Mouse (Mus musculus) small intestine, adult 2 months (tissue): ENCODE results near the gene 9430097D07Rik. TPM values are rescaled to one million over a fixed set of nuclear protein-coding genes. Genes with fewer than 3 reads are reported as not detected.

ENCODE experiments used
- H3K27ac ChIP-seq: fragments of 200-500 bp; 2 replicates; pipeline ENCODE4 v1.5.1; 2012; ENCODE audit warnings: low read depth, low read length, control low read depth, inconsistent platforms; ENCODE audit not compliant: insufficient read depth
- H3K27me3 ChIP-seq: fragments of 200-500 bp; 2 replicates; pipeline ENCODE4 v1.6.1; 2012; ENCODE audit warnings: mild to moderate bottlenecking, moderate library complexity, low read length, inconsistent platforms; ENCODE audit not compliant: control insufficient read depth, insufficient read depth
- H3K36me3 ChIP-seq: fragments of 200-500 bp; 2 replicates; pipeline ENCODE4 v1.6.1; 2012; ENCODE audit warnings: mild to moderate bottlenecking, low read length, control low read depth, inconsistent platforms; ENCODE audit not compliant: control insufficient read depth, insufficient read depth
- H3K4me1 ChIP-seq: fragments of 200-500 bp; 2 replicates; pipeline ENCODE4 v1.6.1; 2012; ENCODE audit warnings: low read length, inconsistent platforms, mixed read lengths; ENCODE audit not compliant: control insufficient read depth, insufficient read depth, insufficient read length
- H3K4me3 ChIP-seq: fragments of 200-500 bp; 2 replicates; pipeline ENCODE4 v1.5.1; 2012; ENCODE audit warnings: low read depth, mild to moderate bottlenecking, control low read depth, inconsistent platforms, low read length, moderate library complexity
- CTCF ChIP-seq: fragments of 200-500 bp; IDR thresholded peaks from 2 replicates; pipeline ENCODE4 v1.5.1; 2012; ENCODE audit warnings: low read depth, mild to moderate bottlenecking, control low read depth, inconsistent platforms, low read length, moderate library complexity, mixed read lengths; ENCODE audit not compliant: insufficient replicate concordance, insufficient read length; ENCODE audit errors: extremely low read depth
- POLR2A ChIP-seq: fragments of 200-500 bp; IDR thresholded peaks from 2 replicates; pipeline ENCODE4 v1.6.1; 2012; ENCODE audit warnings: low read depth, mild to moderate bottlenecking, control low read depth, inconsistent platforms, low read length, moderate library complexity
- WGBS: fragments of 180-500 bp; shearing (Covaris S2); methylation state at CpG from one replicate; pipeline ENCODE4 v1.1.7; 2018; 5-methylcytosine and 5-hydroxymethylcytosine counted together
- polyA plus RNA-seq: library from polyadenylated mRNA; depleted of rRNA; stranded (reverse); fragments of >200 nt; gene quantifications from 2 replicates; pipeline ENCODE4 v1.2.3, GENCODE M21; 2012

9430097D07Rik gene
- polyA plus RNA-seq, 1 experiment, result not detected

DNA sequence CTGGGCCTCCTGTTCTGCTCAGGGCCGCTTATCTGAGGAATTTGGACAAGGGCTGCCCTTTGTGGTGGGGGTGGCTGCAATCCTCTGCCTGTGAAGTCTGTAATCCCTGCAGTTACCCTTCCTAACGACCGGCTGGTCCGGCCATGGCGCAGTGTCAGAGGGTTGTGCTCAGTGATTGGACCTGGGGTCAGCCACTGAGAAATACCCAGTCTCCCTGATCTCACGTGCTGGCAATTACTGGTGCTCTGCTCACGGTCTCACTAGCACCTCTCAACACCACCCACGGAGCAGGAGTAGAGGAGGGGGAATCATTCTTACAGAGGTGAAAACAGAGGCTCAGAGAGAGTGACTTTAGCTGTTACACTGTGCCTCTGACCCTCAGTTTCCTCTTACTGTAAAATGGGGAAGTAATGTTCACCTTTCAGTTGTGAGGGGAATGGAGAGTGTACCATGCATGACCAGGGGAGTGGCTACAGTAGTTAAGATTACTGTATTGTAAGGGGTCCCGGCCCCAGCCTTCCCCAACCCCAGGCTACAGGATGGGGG is 38.1 kb downstream of the 9430097D07Rik start:
- peaks cover 38% of the 10 kb centered on the region; the same call in 1 of the 2 replicates for H3K4me1 ChIP-seq

DNA sequence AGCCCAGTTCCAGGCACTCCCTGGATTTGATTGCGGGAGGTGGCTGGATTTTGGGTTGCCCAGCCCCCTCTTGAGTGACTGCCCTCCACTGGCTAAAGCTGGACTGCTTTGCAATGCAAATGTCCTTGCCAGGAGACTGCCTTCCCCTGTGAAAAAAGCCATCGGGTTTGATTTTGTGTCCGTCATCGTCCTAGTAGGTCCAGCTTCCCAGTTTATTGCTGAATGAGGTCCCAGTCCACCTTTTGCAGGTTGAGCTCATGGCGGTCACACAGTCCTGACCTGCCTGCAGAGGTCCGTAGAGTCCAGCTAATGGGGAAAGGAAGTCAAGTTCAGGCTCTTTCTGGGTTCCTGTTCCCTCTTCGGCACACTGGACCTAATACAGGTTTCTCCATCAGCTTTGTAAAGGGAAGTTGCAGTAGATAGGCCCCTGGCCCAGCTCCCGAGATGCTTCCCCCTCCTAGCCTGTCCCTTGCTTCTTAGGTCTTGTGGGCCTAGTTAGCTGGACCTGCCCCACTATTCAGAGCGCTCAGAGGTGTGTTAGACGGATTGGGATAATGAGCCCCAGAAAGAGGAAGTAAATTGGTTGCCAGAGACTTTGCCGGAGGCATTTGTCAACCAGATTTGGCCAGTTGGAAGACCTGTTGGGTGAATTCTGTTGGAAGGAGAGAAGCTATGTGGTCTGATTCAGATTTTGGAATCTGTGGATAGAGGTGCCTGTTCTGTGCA is 38.7 kb downstream of the 9430097D07Rik start:
- 6% methylated on average over 11 of the region's 11 CpGs for WGBS

More for the DNA sequence above, 38.1 kb downstream of the 9430097D07Rik start:
- Histone ChIP-seq H3K27me3 (no peaks in the 10 kb centered on the region), H3K4me3 (peak overlapping the region; percentile 97), H3K36me3 (no peaks in the 10 kb centered on the region), H3K27ac (peak overlapping the region; percentile 100)
- TF ChIP-seq POLR2A (no peak), CTCF (no peak)
- 10% methylated on average over 9 of the region's 9 CpGs for WGBS

DNA sequence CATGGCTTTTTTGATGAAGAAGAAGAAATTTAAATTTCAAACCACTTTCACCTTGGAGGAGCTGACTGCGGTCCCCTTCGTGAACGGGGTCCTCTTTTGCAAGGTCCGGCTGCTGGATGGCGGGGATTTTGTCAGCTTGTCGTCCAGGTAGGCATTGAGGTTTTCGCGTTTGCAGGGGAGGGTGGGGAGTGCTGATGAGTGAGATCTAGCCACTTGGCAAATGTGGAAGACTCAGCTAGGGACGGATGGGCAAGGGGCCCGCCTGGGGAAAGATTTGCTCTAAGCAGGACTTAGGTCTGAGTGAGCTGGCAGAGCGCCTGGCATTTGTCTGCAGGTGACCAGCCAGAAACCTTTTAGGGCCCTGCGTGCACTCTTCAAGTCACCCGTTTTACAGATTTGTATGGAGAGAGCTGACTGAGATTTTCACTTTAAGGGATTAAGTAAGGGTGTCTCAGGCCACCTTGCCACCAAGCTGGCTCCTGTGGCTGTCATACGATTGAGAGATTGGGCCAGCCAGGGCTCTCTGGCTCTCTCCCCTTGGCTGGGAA is 39.3 kb downstream of the 9430097D07Rik start:
- Histone ChIP-seq H3K36me3 (no peaks in the 10 kb centered on the region), H3K27ac (peak overlapping the region; percentile 100), H3K4me3 (peak overlapping the region; percentile 97), H3K27me3 (no peaks in the 10 kb centered on the region), H3K4me1 (peaks cover 28% of the 10 kb centered on the region; the same call in 1 of the 2 replicates)
- TF ChIP-seq CTCF, result no peak
- no peak; the same call in 1 of the 2 replicates for TF ChIP-seq POLR2A
- under 1% methylated on average over 14 of the region's 14 CpGs for WGBS

More for the DNA sequence above, 38.7 kb downstream of the 9430097D07Rik start:
- Histone ChIP-seq H3K4me3 (peak overlapping the region; percentile 97), H3K36me3 (no peaks in the 10 kb centered on the region), H3K27ac (peak overlapping the region; percentile 100), H3K27me3 (no peaks in the 10 kb centered on the region), H3K4me1 (peaks cover 32% of the 10 kb centered on the region; the same call in 1 of the 2 replicates)
- TF ChIP-seq POLR2A, result no peak; the same call in 1 of the 2 replicates
- peak; percentile 47; the same call in 1 of the 2 replicates for TF ChIP-seq CTCF

DNA sequence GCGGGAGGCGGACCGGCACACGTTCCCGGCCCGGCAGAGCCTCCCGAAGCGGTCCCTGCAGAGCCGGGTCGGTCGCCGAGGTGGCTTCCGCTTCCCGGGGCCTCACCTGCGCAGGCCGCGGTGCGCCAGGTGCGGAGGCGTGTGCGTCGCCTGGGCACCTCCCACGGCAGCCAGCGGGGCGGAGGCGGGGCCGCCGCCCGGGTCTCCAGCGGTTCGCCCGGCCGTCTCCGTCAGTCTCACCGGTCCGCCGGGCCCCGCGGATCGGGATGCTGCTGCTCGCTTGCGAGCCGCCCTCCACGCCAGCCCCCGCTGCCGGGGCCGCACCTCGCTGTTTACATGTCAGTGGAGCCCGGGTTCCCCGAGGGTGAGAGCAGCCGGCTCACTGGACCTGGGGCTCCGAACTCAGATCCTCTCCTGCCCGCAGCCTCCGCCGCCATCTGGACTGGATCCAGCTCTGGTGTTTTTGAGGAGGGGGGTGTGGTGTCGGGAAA is 39.9 kb downstream of the 9430097D07Rik start:
- Histone ChIP-seq H3K36me3 (no peaks in the 10 kb centered on the region), H3K4me3 (peak overlapping the region; percentile 97), H3K4me1 (peaks cover 23% of the 10 kb centered on the region; the same call in 1 of the 2 replicates), H3K27me3 (no peaks in the 10 kb centered on the region), H3K27ac (peak overlapping the region; percentile 100)
- under 1% methylated on average over 56 of the region's 56 CpGs for WGBS
- TF ChIP-seq POLR2A, result peak; percentile 88
- no peak for TF ChIP-seq CTCF

DNA sequence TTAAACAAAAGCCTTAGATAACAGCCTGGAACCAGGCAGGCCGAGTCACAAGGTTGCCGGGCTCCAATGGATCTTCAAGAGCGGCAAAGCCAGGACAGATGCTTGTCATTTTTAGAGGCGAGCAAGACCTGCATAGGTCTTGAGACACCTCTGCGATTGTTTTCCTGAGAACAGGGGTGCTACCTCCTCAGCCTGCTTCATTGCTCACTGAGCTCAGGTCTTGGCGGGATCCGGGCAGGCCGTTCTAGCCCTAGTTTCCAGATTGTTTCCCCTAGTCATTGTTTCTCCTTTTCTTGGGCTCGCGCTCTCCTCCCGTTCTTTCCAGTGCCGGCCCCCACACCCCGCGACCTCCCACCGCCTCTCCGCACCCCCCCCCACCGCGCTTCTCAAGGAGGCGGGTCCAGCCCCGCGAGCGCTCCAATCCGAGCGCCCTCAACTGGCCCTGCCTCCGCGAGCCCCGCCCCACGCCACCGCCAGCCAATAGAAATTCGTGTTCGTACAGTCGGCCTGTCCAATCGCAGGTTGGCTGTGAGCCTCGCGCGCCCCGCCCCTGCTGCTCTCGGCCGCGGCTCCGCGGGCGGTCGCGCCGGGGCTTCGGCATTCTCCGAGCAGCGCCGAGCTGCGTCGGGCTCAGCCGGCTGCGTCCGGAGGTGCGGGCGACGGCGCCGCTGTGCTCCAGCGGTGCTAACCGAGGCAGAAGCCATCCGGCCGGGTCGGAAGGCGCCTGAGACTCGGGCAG is 40.6 kb downstream of the 9430097D07Rik start, which contains the start of gene Fam102a:
TSS of gene Fam102a (plus strand) at position 600 of the 739 bp plus-strand sequence.
- under 1% methylated on average over 67 of the region's 67 CpGs for WGBS
- peak within 1 kb of the TSS; percentile 97 for H3K4me3 ChIP-seq
- H3K27ac ChIP-seq, result peak within 1 kb of the TSS; percentile 100
- peak; percentile 85 for TF ChIP-seq POLR2A
- TF ChIP-seq CTCF, result no peak
- H3K27me3 ChIP-seq, result no peaks in the 10 kb centered on the region
- no peaks in the 10 kb centered on the region for H3K36me3 ChIP-seq
- H3K4me1 ChIP-seq, result peaks cover 25% of the 10 kb centered on the region; the same call in 1 of the 2 replicates

DNA sequence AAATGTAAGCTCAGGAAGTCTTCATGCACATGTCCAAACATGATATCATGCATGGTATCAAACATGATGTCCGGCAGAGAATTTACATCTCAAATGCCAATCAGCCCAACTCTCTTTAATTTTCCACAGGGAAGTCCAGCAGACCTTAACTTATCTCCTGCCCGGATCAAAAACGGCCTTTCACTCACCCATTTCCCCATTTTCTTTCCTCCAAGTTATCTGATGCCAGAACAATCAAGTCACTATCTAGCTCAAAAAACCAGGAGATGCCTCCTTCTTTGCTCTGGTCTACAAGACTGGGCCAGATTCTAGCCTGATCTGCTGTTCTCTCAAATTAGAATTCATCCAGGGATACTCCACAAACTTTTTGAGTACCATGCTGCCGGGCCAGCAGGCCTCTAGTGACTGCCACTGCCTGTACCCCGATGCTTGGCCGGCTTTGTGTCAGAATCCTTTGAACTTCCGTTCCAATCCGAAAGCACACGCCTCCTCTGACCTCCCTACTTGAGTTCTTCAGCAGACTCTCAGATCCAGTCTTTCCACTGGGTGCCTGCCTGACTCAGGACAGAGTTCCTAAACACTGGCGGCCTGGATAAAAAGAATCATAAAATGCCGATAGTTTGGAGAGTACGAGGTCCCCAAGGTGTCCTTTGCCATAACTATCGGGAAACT is 41.3 kb downstream of the 9430097D07Rik start:
- Histone ChIP-seq H3K4me3 (peak overlapping the region; percentile 64), H3K36me3 (no peaks in the 10 kb centered on the region), H3K4me1 (peaks cover 21% of the 10 kb centered on the region; the same call in 1 of the 2 replicates), H3K27me3 (no peaks in the 10 kb centered on the region), H3K27ac (peak overlapping the region; percentile 97)
- TF ChIP-seq CTCF (no peak), POLR2A (peak; percentile 68; the same call in 1 of the 2 replicates)
- 7% methylated on average over 13 of the region's 13 CpGs for WGBS
